Mouse (Mus musculus) heart, postnatal 25 days (tissue): ENCODE data around the gene Olfr1290. TPM values are rescaled to one million over a fixed set of nuclear protein-coding genes. Genes with fewer than 3 reads are reported as not detected.

ENCODE experiments used
- DNase-seq: peaks from one replicate; pipeline ENCODE4 v3.0.0; 2022; ENCODE audit warnings: low spot score
- intact Hi-C: fragments of 180-260 bp; cut with DNase I; formaldehyde crosslinking; loops from one replicate; pipeline ENCODE4 v1.15.1; 2025
- total RNA-seq, 2 experiments: library from RNA; stranded (reverse); gene quantifications; 2 replicates each; pipeline ENCODE4 v1.2.3; 2021

Olfr1290 gene
- total RNA-seq = not detected

GRCm38 (mm10) chr2:111493729-111494128 is at the start of gene Olfr1290:
Olfr1290 (minus strand) TSS chr2:111493829.
- intact Hi-C loops = no loop called here
- DNase-seq = no peak

DNA sequence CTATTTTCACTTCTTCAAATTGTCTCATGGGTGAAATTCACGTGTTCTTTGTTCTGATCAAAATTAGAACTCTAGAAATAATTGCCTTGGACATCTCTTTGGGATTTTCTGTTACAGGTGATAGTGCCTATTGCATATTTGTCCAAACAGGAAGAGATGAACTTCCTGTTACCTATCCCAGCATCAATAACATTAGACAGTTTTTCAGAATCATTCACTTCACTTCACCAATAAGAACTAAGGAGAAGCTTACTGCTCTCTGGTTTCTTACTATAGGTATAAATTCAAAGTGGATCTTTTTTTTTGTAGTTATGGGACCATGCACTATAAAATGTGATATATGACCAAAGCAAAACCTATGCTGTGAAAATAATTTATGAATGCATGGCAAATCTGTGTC is 46.6 kb upstream of the Olfr1290 start, which contains the start of gene Olfr1294:
Olfr1294 (minus strand) TSS at position 101 of the 400 bp plus-strand sequence.
- DNase-seq = no peak
- intact Hi-C loops = no loop called here

GRCm38 (mm10) chr2:111524903-111525302 is 31.3 kb upstream of the Olfr1290 start, which contains the start of gene Olfr1293-ps:
Olfr1293-ps (plus strand) TSS chr2:111525203.
- intact Hi-C loops = no loop called here
- no peak for DNase-seq

- intact Hi-C loops = no loop called here
- DNase-seq = no peak
Observed at GRCm38 (mm10) chr2:111517451-111517850, 23.8 kb upstream of the Olfr1290 start.

DNA sequence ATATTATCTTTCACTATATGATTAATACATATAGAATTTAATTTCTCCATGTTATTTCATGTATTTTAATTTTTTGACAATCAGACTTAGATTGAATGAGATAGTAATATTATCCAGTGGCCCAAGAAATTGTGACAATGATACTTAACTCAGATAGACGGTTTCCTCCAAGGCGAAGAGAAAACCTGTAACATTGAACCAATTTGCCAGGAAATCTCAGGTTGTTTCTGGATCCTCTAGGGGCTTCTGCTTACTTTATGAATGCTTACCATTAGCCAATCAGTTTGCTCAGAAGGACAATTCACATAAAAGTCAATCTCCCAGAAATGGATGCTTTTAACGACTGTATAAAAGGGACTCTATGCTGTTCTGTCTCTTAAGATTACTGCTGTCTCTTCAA is 3.3 kb upstream of the Olfr1290 start, which contains the start of gene Olfr1291-ps1:
Olfr1291-ps1 (plus strand) TSS at position 301 of the 400 bp plus-strand sequence.
- intact Hi-C loops = no loop called here
- no peak for DNase-seq

- intact Hi-C loops = no loop called here
- no peak for DNase-seq
Observed at GRCm38 (mm10) chr2:111480519-111480918, 13.1 kb downstream of the Olfr1290 start, which contains the start of gene Olfr1289. Olfr1289 (plus strand) TSS chr2:111480819.

- no peak for DNase-seq
- intact Hi-C loops = no loop called here
Observed at GRCm38 (mm10) chr2:111473801-111474200, 19.8 kb downstream of the Olfr1290 start, which contains the start of gene Olfr1288. Olfr1288 (plus strand) TSS chr2:111474101.

GRCm38 (mm10) chr2:111448842-111449241 is 44.8 kb downstream of the Olfr1290 start, which contains the start of gene Olfr1287:
Olfr1287 (plus strand) TSS chr2:111449142.
- DNase-seq = no peak
- intact Hi-C loops = no loop called here

Other genes with a start within 250 kb of the Olfr1290 start
- not detected for gene Olfr1276, start 239.3 kb downstream of the Olfr1290 start, total RNA-seq
- gene Olfr1277, start 219.7 kb downstream of the Olfr1290 start, total RNA-seq = not detected
- not detected for gene Olfr1278, start 203.7 kb downstream of the Olfr1290 start, total RNA-seq
- gene Olfr1279, start 193.2 kb downstream of the Olfr1290 start, total RNA-seq = not detected
- gene Olfr1280, start 179.8 kb downstream of the Olfr1290 start, total RNA-seq = not detected
- not detected for gene Olfr1281, start 167.3 kb downstream of the Olfr1290 start, total RNA-seq
- gene Olfr1282, start 157.8 kb downstream of the Olfr1290 start, total RNA-seq = not detected
- not detected for gene Olfr1283, start 127.0 kb downstream of the Olfr1290 start, total RNA-seq
- not detected for gene Olfr1284, start 118.3 kb downstream of the Olfr1290 start, total RNA-seq
- gene Olfr1286, start 70.7 kb downstream of the Olfr1290 start, total RNA-seq = not detected
- gene Olfr1287, start 44.7 kb downstream of the Olfr1290 start, total RNA-seq = not detected
- gene Olfr1288, start 19.7 kb downstream of the Olfr1290 start, total RNA-seq = not detected
- gene Olfr1289, start 13.0 kb downstream of the Olfr1290 start, total RNA-seq = not detected
- gene Olfr1291-ps1, start 3.4 kb upstream of the Olfr1290 start, total RNA-seq = not detected
- gene Olfr1293-ps, start 31.4 kb upstream of the Olfr1290 start, total RNA-seq = not detected
- not detected for gene Olfr1294, start 46.5 kb upstream of the Olfr1290 start, total RNA-seq
- gene Olfr1295, start 75.9 kb upstream of the Olfr1290 start, total RNA-seq = not detected
- gene Olfr1297, start 132.7 kb upstream of the Olfr1290 start, total RNA-seq = not detected
- not detected for gene Olfr1298, start 155.4 kb upstream of the Olfr1290 start, total RNA-seq
- gene Olfr1299, start 167.6 kb upstream of the Olfr1290 start, total RNA-seq = not detected